Mouse (Mus musculus) stomach, postnatal 0 days (tissue): ENCODE results near the gene Cuta. TPM values are rescaled to one million over a fixed set of nuclear protein-coding genes. Genes with fewer than 3 reads are reported as not detected.
A peak's percentile ranks its signal among the peaks of the same experiment; 100 is the strongest.

ENCODE experiments used
- ATAC-seq: fragments of 200-750 bp; cut with Nextera tagmentation; 2 replicates; pipeline ENCODE4 v1.8.0; 2017; ENCODE audit not compliant: low FRiP score, low TSS enrichment
- DNase-seq: peaks from one replicate; pipeline ENCODE4 v3.0.0-alpha.2; 2016; ENCODE audit warnings: low spot score
- H3K27ac ChIP-seq: fragments of 300-500 bp; sonication (generic); replicated peaks from 2 replicates; pipeline ENCODE4 v1.5.1; 2014; ENCODE audit warnings: mild to moderate bottlenecking, control low read depth
- H3K27me3 ChIP-seq: fragments of 300-500 bp; sonication (generic); 2 replicates; pipeline ENCODE4 v1.6.1; 2014; ENCODE audit warnings: low read length; ENCODE audit not compliant: control insufficient read depth, insufficient read depth
- H3K36me3 ChIP-seq: fragments of 300-500 bp; sonication (generic); 2 replicates; pipeline ENCODE4 v1.6.1; 2014; ENCODE audit warnings: low read length, mixed read lengths; ENCODE audit not compliant: control insufficient read depth, insufficient read depth
- H3K4me1 ChIP-seq: fragments of 300-500 bp; sonication (generic); replicated peaks from 2 replicates; pipeline ENCODE4 v1.6.1; 2014; ENCODE audit warnings: antibody characterized with exemption; ENCODE audit not compliant: control insufficient read depth, insufficient read depth
- H3K4me2 ChIP-seq: fragments of 300-500 bp; sonication (generic); replicated peaks from 2 replicates; pipeline ENCODE4 v1.6.1; 2014; ENCODE audit warnings: low read depth, mild to moderate bottlenecking, control low read depth, moderate library complexity
- H3K4me3 ChIP-seq: fragments of 300-500 bp; sonication (generic); 2 replicates; pipeline ENCODE4 v1.5.1; 2014; ENCODE audit warnings: low read depth, low read length, control low read depth
- H3K9ac ChIP-seq: fragments of 300-500 bp; sonication (generic); 2 replicates; pipeline ENCODE4 v1.6.1; 2014; ENCODE audit warnings: mild to moderate bottlenecking, low read length, control low read depth, mixed read lengths
- H3K9me3 ChIP-seq: fragments of 300-500 bp; sonication (generic); 2 replicates; pipeline ENCODE4 v1.6.1; 2016; ENCODE audit warnings: low read length; ENCODE audit not compliant: control insufficient read depth
- CTCF ChIP-seq: IDR thresholded peaks from 2 replicates; pipeline ENCODE4 v1.5.1; 2016; ENCODE audit warnings: antibody characterized with exemption, low read depth, mild to moderate bottlenecking, moderate library complexity
- EP300 ChIP-seq: optimal IDR thresholded peaks from 2 replicates; pipeline ENCODE3; 2016; ENCODE audit warnings: antibody characterized with exemption
- WGBS: fragments of 180-500 bp; shearing (Covaris S2); extraction: QIAGEN DNeasy Blood & Tissue Kit; methylation state at CpG from one replicate; pipeline ENCODE4 v1.1.7; 2014; 5-methylcytosine and 5-hydroxymethylcytosine counted together
- microRNA-seq: library from miRNA; unstranded; fragments of <30 nt; microRNA quantifications from one replicate; pipeline ENCODE4, GENCODE M21; 2016
- polyA plus RNA-seq: library from polyadenylated mRNA; unstranded; fragments of >200 nt; fragmentation: Nextera tagmentation; extraction: Ambion mirVana; gene quantifications from 2 replicates; pipeline ENCODE4 v1.2.1, GENCODE M21; 2015

Gene Cuta
- polyA plus RNA-seq, 1 experiment from 2014 or later: 157 TPM

- H3K9ac ChIP-seq: peak overlapping the region; percentile 45
- H3K9me3 ChIP-seq: no peaks in the 10 kb centered on the region
- 16% methylated on average over 25 of the region's 25 CpGs for WGBS
- H3K27me3 ChIP-seq: no peaks in the 10 kb centered on the region
- H3K36me3 ChIP-seq: no peaks in the 10 kb centered on the region
- H3K4me2 ChIP-seq: peak overlapping the region; percentile 66
- DNase-seq (peak; percentile 79), ATAC-seq (peak; percentile 52; the same call in 1 of the 2 replicates)
- H3K4me3 ChIP-seq: peak overlapping the region; percentile 39
- peak overlapping the region; percentile 59 for H3K27ac ChIP-seq
- peaks cover 6% of the 10 kb centered on the region; the same call in 1 of the 2 replicates for H3K4me1 ChIP-seq
- TF ChIP-seq EP300 (no peak), CTCF (peak; percentile 69)
Measured at GRCm38 (mm10) chr17:26884995-26885926, 54.1 kb downstream of the Cuta start.

Small RNAs within 50 kb of the gene (microRNA-seq; reads per million reads assigned to microRNA genes)
- not detected for gene Gm27775
- gene Mir3083: not detected
- 0.96 reads per million for gene Mir6968

Other genes starting within 250 kb of the Cuta start
- 6.1 and 9.3 TPM in 2 replicates for gene Crebrf, start 223.9 kb downstream of the Cuta start, polyA plus RNA-seq
- 33.3 and 33.9 TPM in 2 replicates for gene Bnip1, start 158.5 kb downstream of the Cuta start, polyA plus RNA-seq
- gene Nkx2-5, start 94.6 kb downstream of the Cuta start, polyA plus RNA-seq: 0.17 and 0.91 TPM in 2 replicates
- gene Kifc5b, start 22.5 kb downstream of the Cuta start, polyA plus RNA-seq: 1.5 and 1.6 TPM in 2 replicates
- gene Phf1, start 6.5 kb downstream of the Cuta start, polyA plus RNA-seq: 4.7 and 5.8 TPM in 2 replicates
- gene Syngap1, start 1.7 kb upstream of the Cuta start, polyA plus RNA-seq: 0.61 and 0.70 TPM in 2 replicates
- gene Zbtb9, start 33.6 kb upstream of the Cuta start, polyA plus RNA-seq: 6.9 and 7.8 TPM in 2 replicates
- 3.5 and 3.6 TPM in 2 replicates for gene Bak1, start 89.4 kb upstream of the Cuta start, polyA plus RNA-seq
- 5.9 and 6.6 TPM in 2 replicates for gene Itpr3, start 117.7 kb upstream of the Cuta start, polyA plus RNA-seq
- gene Uqcc2, start 194.3 kb upstream of the Cuta start, polyA plus RNA-seq: 234 and 250 TPM in 2 replicates
- 0.13 and 0.16 TPM in 2 replicates for gene Ip6k3, start 228.2 kb upstream of the Cuta start, polyA plus RNA-seq